Mouse (Mus musculus): Measurements from ENCODE around the gene Gm21953. TPM values are rescaled to one million over a fixed set of nuclear protein-coding genes. Genes with fewer than 3 reads are reported as not detected.
"Not testable (repeated sequence)": the region's sequence is repeated elsewhere in the genome, so short reads cannot be mapped to it uniquely, and the experiment has no call there.

The Gm21953 gene
- not detected in 2 replicates for total RNA-seq (2014; rRNA removed)
- polyA plus RNA-seq (2015; fragmentation: Nextera tagmentation; extraction: Ambion mirVana) = not detected in 2 replicates

DNA sequence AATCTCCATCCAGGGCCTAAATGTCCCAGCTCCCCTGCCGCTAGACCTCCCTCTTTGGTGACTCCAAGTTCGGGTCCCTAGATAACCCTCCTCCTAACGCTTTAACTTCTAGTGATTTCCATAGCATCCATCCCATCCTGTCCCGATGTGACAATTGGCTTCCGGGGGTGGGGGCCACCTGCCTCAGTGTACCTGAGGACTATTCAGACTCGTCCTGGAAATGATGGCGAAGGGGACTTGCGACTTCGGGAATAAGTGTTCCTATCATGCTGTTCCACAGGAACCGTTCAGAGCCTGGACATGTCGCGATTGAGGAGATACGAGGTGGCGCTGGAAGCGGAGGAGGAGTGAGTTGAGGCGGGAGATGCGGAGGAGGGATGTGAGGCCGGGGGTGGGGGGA is at the start of gene Gm21953:
Gene Gm21953, plus strand, starts transcription at position 301 of the 400 bp plus-strand sequence.
- H3K4me1 ChIP-seq (ENCODE audit: insufficient read depth, low read length); H3K36me3 ChIP-seq (ENCODE audit: insufficient read depth, low read length); DNase-seq (ENCODE audit: low spot score); H3K27ac ChIP-seq (ENCODE audit: low read depth, low read length); H3K4me3 ChIP-seq (ENCODE audit: low read depth, low read length); H3K9ac ChIP-seq (replicated peaks; ENCODE audit: low read length, poor library complexity, severe bottlenecking); H3K9me3 ChIP-seq (ENCODE audit: low read length); H3K27me3 ChIP-seq (ENCODE audit: insufficient read depth, low read length); H3K4me2 ChIP-seq (ENCODE audit: low read depth, low read length, poor library complexity, severe bottlenecking); ATAC-seq (ENCODE audit: low FRiP score): not testable (repeated sequence)
- no CpG with 5 or more reads among the region's 18 CpGs for WGBS

DNA sequence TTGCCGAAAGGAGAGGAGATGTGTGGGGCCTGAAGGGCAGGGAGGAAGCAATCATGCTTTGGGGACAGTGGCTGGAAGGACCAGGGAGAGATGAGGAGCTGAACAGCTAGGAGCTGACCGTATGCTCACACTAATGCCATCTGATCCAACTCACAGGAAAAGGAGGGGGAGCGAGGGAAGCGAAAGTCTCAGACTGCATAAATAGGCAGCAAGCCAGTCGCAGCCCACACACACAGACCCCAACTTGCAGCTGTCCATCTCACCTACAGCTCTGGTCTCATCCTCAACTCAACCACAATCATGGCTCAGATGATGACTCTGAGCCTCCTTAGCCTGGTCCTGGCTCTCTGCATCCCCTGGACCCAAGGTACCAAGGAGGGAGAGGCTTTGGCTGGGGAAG is 38.6 kb upstream of the Gm21953 start, which contains the start of gene Ccl21b:
Gene Ccl21b, plus strand, starts transcription at position 301 of the 400 bp plus-strand sequence.
- H3K9me3 ChIP-seq (ENCODE audit: low read length); H3K4me3 ChIP-seq (ENCODE audit: low read depth, low read length); DNase-seq (ENCODE audit: low spot score); H3K36me3 ChIP-seq (ENCODE audit: insufficient read depth, low read length); ATAC-seq (ENCODE audit: low FRiP score); H3K27me3 ChIP-seq (ENCODE audit: insufficient read depth, low read length); H3K4me2 ChIP-seq (ENCODE audit: low read depth, low read length, poor library complexity, severe bottlenecking); H3K4me1 ChIP-seq (ENCODE audit: insufficient read depth, low read length); H3K9ac ChIP-seq (replicated peaks; ENCODE audit: low read length, poor library complexity, severe bottlenecking); H3K27ac ChIP-seq (ENCODE audit: low read depth, low read length): not testable (repeated sequence)
- no CpG with 5 or more reads among the region's 5 CpGs for WGBS

DNA sequence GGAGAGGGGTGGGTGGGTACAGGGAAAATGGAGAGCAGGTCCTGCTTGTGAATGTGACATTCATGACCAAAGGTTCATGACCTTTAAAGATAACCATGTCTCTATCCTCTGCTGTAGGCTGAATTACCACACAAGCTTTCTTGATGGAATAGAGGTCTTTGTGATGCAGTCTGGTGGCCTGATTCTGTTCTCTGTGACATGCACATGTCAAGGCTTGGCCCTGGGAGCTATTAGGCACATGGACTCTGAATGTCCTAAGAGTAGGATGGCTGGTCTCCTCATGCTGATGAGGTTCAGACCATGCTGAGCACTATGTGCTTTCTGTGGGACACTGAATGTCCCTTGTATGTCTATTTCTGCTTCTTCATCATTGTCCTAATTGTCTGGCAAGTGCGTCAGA is 24.0 kb downstream of the Gm21953 start, which contains the start of gene Fam205a3:
Gene Fam205a3, plus strand, starts transcription at position 301 of the 400 bp plus-strand sequence.
- not testable (repeated sequence) for ATAC-seq (ENCODE audit: low FRiP score); H3K4me2 ChIP-seq (ENCODE audit: low read depth, low read length, poor library complexity, severe bottlenecking); H3K9ac ChIP-seq (replicated peaks; ENCODE audit: low read length, poor library complexity, severe bottlenecking); H3K9me3 ChIP-seq (ENCODE audit: low read length); H3K27ac ChIP-seq (ENCODE audit: low read depth, low read length); DNase-seq (ENCODE audit: low spot score); H3K27me3 ChIP-seq (ENCODE audit: insufficient read depth, low read length); H3K4me1 ChIP-seq (ENCODE audit: insufficient read depth, low read length); H3K4me3 ChIP-seq (ENCODE audit: low read depth, low read length); H3K36me3 ChIP-seq (ENCODE audit: insufficient read depth, low read length)
- no CpG with 5 or more reads among the region's 1 CpGs for WGBS

Other genes starting within 250 kb of the Gm21953 start
- gene Gm3893, start 203.1 kb upstream of the Gm21953 start, total RNA-seq (2014; rRNA removed) = not detected in 2 replicates
- not detected in 2 replicates for gene Gm3893, start 203.1 kb upstream of the Gm21953 start, polyA plus RNA-seq (2015; fragmentation: Nextera tagmentation; extraction: Ambion mirVana)
- gene Gm13304, start 179.4 kb upstream of the Gm21953 start, total RNA-seq (2014; rRNA removed) = not detected in 2 replicates
- 0.23 TPM in 1 of 2 replicates, not detected in the other for gene Gm13304, start 179.4 kb upstream of the Gm21953 start, polyA plus RNA-seq (2015; fragmentation: Nextera tagmentation; extraction: Ambion mirVana)
- gene Gm13306, start 140.8 kb upstream of the Gm21953 start, total RNA-seq (2014; rRNA removed) = 2.0 and 5.5 TPM in 2 replicates
- 6.3 and 10.6 TPM in 2 replicates for gene Gm13306, start 140.8 kb upstream of the Gm21953 start, polyA plus RNA-seq (2015; fragmentation: Nextera tagmentation; extraction: Ambion mirVana)
- not detected in 2 replicates for gene Gm13305, start 125.7 kb upstream of the Gm21953 start, total RNA-seq (2014; rRNA removed)
- gene Gm13305, start 125.7 kb upstream of the Gm21953 start, polyA plus RNA-seq (2015; fragmentation: Nextera tagmentation; extraction: Ambion mirVana) = not detected in 2 replicates
- gene Gm10600, start 53.6 kb upstream of the Gm21953 start, total RNA-seq (2014; rRNA removed) = not detected in 2 replicates
- gene Gm10600, start 53.6 kb upstream of the Gm21953 start, polyA plus RNA-seq (2015; fragmentation: Nextera tagmentation; extraction: Ambion mirVana) = not detected in 2 replicates
- 1.3 TPM in 1 of 2 replicates, not detected in the other for gene Ccl21b, start 38.5 kb upstream of the Gm21953 start, total RNA-seq (2014; rRNA removed)
- gene Ccl21b, start 38.5 kb upstream of the Gm21953 start, polyA plus RNA-seq (2015; fragmentation: Nextera tagmentation; extraction: Ambion mirVana) = not detected in 2 replicates
- gene Fam205a3, start 24.1 kb downstream of the Gm21953 start, total RNA-seq (2014; rRNA removed) = 0.11 and 0.85 TPM in 2 replicates
- gene Fam205a3, start 24.1 kb downstream of the Gm21953 start, polyA plus RNA-seq (2015; fragmentation: Nextera tagmentation; extraction: Ambion mirVana) = not detected in 2 replicates
- not detected in 2 replicates for gene Gm21586, start 145.1 kb downstream of the Gm21953 start, total RNA-seq (2014; rRNA removed)
- not detected in 2 replicates for gene Gm21586, start 145.1 kb downstream of the Gm21953 start, polyA plus RNA-seq (2015; fragmentation: Nextera tagmentation; extraction: Ambion mirVana)
- gene Gm2163, start 172.5 kb downstream of the Gm21953 start, total RNA-seq (2014; rRNA removed) = 0.38 and 1.6 TPM in 2 replicates
- gene Gm2163, start 172.5 kb downstream of the Gm21953 start, polyA plus RNA-seq (2015; fragmentation: Nextera tagmentation; extraction: Ambion mirVana) = 0.11 and 0.22 TPM in 2 replicates
- gene Fam205a2, start 233.9 kb downstream of the Gm21953 start, total RNA-seq (2014; rRNA removed) = 0.11 and 0.85 TPM in 2 replicates
- not detected in 2 replicates for gene Fam205a2, start 233.9 kb downstream of the Gm21953 start, polyA plus RNA-seq (2015; fragmentation: Nextera tagmentation; extraction: Ambion mirVana)

Data from midbrain, postnatal 0 days (tissue).